Mouse (Mus musculus) ovary, postnatal 10 days (tissue): ENCODE data around the gene Gm10428.

Experiments
- DNase-seq: peaks from one replicate; pipeline ENCODE4 v3.0.0; 2022; ENCODE audit warnings: low spot score

Gm10428 gene

GRCm38 (mm10) chr11:62788935-62789616 lies 36.2 kb downstream of the Gm10428 start, which contains the start of gene Zfp286:
Gene Zfp286, minus strand, starts transcription at chr11:62789462.
- peak; percentile 61 for DNase-seq

GRCm38 (mm10) chr11:62789617-62789936 lies 36.7 kb downstream of the Gm10428 start:
- DNase-seq = no peak
